Mouse (Mus musculus): ENCODE measurements around the gene Carf.
A peak's percentile ranks its signal among the peaks of the same experiment; 100 is the strongest.
"Not testable (repeated sequence)": the region's sequence is repeated elsewhere in the genome, so short reads cannot be mapped to it uniquely, and the experiment has no call there.

The Carf gene

DNA sequence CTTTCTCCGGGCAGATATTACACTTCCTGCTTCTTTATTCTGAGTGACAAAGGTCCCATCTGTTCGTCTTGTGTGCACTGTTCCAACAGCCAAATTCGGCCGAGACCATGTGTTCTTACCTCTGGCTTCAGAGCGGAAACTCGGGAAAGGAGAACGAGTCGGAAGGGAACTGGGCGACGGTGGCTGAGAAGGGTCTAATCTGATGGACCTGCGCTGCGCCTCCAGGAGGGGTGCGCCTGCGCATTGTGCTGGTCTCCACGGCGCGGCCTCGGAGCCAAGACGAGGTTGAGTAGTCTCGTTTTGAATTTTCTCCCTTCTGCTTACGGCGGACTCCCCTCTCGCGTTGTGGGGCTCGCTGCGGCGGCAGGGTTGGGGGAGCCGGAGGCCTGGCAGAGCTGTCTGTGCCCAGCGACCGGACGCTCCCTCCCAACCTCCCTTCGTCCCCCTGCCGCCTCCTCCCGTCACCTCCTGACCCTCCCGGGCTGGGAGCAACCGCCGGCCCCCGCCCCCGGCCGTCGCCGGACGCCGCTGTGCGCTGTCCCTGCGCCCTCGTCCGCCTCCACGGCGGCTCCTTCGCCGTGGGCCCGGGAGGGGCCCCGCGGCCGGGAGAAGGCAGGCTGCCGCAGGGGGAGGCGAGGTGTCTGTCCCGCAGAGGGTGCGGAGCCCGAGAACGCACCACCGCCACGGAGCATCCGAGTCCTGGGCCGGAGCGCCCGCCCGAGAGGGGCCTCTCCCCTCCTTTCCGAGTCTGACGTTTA lies at the start of gene Carf, which contains the start of gene Wdr12:
TSS of gene Carf (plus strand) at position 224 of the 758 bp plus-strand sequence.
TSS of gene Wdr12 (minus strand) at position 622 of the 758 bp plus-strand sequence.
- DNase-seq (ENCODE audit: low spot score), result peak; percentile 96

DNA sequence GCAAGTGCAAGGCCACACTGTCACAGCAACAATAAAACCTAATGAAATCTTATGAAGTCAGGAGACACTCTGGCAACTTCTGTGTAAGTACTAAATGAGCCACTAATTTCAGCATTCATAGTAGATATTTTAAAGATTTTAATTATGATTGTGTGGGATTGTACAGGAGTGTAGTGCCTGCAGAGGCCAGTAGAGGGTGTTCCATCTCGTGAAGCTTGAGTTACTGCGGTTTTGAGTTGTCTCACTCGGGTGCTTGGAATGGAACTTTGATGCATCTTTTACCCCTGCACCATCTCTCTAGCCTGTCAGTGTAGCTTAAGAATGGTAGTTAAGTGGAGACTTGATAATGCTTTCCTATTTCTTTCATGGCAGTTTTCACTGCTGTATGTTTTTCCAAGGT lies 43.4 kb upstream of the Carf start:
- DNase-seq (ENCODE audit: low spot score), result no peak

DNA sequence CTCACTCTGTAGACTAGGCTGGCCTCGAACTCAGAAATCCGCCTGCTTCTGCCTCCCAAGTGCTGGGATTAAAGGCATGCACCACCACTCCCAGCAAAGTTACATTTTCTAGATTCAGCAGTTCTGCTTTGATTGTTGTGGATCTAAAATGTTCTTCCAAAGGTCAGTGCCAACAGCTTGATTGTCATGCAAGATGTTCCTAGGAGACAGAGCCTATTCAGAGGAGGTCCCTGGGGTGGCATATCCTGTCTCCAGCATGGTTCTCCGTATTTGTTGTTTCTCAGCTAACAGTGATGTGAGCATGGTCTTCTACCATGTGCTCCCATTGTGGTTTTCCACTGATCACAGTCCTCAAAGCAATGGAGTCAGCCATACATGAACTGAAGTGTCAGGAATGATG lies 41.7 kb upstream of the Carf start:
- DNase-seq (ENCODE audit: low spot score), result no peak

DNA sequence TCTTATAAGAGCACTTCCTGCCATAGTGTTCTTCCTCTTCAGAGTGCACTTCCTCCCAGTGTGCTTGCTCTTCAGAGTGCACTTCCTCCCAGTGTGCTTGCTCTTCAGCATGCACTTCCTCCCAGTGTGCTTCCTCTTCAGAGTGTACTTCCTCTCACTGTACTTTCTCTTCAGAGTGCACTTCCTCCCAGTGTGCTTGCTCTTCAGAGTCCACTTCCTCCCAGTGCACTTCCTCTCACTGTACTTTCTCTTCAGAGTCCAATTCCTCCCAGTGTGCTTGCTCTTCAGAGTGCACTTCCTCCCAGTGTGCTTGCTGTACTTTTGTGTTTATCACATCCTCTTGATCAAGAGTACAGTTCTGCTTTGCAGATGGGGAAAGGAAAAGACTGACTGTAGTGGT lies 27.3 kb upstream of the Carf start:
- DNase-seq (ENCODE audit: low spot score), result not testable (repeated sequence)

DNA sequence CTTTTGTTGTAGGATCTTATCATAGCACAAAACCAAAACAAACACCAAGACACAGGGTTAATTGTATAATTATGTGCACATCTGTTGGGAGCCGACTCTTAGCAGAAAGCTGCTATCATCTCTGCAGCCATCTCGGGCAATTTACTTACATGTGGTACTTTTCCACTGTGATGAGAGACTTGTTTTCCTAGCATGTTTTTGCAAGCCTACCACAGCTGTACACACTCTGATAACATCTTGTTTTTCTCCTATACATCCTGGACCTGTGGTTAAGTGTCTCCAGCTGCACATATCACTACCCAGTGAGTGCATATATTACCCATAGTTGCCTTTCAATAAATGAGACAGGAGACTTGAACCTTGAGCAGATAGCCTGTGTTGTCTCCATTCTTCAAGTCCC lies 23.1 kb upstream of the Carf start:
- DNase-seq (ENCODE audit: low spot score), result no peak

DNA sequence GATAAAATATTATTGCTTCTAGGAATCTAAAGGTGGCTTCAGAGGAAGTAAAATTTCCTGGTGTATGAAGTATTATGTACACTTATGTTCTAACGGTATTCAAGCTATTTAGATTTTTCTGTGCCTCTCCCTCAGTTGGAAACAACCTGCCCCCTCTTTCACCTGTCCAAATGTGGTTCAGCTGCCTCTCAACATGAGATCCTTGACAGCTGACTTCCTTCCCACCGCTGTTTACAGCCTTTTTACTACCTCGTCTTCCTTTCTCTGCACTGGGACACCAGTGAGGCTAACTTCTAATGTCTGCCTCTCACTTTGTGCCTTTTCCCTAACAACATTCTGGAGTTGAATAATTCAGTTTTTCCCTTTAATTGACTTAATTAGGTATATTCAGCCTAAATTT lies 22.5 kb upstream of the Carf start:
- no peak for DNase-seq (ENCODE audit: low spot score)

DNA sequence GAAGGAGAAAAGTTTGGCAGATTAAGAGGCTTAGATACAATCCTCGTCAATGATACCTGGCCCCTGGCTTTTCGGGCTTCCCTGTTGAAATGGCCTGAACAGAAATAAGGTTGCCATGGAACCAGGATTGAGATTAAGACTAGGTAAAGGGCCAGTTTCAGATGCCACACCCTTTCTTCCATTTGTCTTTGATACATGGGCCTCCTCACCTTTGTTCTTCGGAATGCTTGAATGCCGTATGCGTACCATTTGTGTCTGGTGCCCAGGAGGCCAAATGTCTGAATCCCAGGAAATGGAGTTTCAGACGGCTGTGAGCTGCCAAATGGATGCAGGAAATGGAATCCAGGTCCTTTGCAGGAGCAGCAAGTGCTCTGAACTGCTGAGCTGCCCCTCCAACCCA lies 21.6 kb upstream of the Carf start:
- DNase-seq (ENCODE audit: low spot score), result no peak

DNA sequence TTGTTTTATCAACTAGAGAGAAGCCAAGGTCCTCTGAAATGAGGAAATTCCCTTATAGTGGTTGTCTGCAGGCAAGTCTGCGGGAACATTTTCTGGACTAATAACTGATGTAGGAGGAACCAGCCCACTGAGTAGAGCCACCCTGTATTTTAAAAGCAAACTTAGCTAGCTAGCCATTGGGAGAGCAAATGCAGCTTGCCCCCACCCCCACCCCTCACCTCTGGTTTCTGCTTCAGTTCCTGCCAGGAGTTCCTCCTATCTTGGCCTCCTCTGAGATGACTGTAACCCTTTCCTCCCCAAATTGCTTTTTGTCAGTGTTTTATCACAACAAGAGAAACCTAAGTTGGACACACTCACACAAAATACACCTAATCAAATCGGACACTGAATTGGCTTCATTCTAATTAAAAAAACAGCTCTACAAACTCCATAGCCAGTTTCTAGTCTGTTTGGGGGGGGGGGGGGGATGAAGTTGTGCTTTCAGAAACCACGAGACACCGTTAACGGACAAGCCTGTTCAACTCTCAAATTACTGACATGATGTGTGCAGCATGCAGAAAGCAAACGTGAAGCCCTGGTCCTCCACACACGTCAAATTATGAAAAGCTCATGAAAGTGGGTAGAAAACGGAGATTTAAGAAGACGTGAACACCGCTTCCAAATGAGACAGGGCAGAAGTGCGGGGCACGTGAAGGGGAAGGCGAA lies 1.3 kb upstream of the Carf start:
- no peak for DNase-seq (ENCODE audit: low spot score)

DNA sequence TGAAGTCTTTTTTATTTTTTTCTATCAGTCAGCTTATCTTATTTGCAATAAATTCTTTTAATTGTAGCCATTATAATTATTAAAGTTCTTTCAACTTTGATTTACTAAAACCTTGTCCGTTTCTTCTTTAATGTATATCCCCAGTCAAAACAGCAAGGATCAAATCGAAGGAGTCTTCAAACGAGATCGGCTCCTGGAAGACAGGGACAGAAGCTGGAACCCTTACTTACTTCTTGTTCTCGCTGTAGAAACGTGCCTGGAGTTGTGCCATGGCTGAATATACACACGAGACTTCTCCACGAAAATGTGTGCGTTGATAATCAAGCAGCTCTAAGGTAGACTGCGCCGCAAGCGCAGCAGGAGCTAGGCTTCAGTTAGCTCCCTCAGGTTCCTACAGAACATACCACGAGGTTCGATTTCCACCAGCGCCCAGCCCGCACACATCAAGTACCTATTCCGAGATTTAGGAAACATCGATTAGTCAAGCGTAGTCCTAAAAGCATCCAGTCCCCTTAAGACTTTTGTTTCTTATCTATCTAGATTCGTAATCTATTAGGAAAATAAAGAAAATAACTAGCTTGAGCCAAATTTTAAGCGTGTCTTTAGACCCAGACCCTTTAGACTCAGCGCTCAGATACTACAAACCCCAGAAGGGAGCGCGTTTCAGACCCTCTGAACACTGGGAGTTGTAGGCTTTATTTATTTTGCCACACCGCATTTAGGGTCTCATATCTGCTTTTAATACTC lies 597 bp upstream of the Carf start:
- DNase-seq (ENCODE audit: low spot score), result peak; percentile 60

DNA sequence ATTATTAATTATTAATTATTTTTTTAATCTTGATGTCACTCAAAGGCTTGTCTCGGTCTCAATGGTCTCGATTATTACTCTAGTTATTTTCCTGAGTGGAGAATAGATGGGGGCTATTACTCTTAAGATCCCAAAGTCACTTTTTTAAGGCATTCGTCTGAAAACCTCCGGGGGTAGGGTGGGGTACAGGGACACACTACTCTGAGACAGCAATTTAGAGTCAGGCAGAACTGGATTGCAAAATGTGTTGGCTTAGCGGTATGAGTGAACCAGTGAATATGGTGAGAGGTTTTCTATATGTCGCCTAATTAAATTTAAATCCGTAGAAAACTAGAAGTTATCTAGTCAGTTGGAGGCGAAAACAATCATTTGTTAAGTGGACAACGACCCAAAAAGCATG lies 792 bp downstream of the Carf start:
- no peak for DNase-seq (ENCODE audit: low spot score)

DNA sequence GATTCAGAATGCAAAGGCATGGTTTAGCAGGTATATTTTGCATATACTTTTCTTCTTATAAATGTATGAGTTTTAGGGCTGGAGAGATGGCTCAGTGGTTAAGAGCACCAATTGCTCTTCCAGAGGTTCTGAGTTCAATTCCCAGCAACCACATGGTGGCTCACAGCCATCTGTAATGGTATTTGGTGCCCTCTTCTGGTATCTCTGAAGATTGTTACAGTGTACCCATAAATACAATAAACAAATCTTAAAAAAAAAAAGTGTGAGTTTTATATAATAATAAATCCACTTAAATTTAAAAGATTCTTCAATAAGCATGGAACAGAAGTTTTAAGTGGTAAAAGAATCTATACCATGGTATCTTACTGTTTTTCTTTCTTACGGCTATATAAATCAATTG lies 6.5 kb downstream of the Carf start:
- no peak for DNase-seq (ENCODE audit: low spot score)

DNA sequence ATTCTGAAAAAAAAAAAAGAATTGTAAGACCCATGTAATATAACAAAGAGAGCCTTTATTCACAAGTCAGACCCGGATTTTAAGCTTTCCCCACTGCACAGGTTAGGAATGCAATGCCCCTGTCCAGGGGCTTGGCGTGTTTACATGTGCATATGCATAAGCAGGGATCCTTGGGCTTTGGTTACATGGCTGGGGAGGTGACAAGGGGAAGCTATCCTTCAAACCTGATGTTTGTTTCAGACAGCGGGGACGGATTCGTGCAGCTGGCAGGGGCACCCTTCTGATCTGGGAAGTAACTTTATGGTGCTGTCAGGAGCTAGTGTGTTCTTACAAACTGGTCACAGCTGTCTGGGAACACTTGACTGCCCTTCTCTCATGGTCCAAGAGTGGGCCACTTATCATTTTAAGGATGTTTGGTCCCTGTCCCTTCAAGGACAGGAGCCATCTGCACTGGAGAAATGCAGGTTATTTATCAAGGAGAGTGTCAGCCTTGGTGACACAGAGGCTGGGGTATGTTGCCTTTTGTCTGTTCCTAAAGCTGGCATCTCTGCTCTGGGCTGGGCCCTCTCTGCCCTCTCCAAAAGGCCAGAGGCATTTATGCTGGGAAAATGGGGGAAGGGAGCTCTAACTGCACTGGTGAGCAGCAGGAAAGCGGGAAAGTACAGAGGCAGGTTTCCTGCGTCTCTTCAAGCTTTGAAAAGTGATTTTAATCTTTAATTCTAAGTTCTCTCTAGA lies 19.8 kb downstream of the Carf start:
- DNase-seq (ENCODE audit: low spot score), result no peak

DNA sequence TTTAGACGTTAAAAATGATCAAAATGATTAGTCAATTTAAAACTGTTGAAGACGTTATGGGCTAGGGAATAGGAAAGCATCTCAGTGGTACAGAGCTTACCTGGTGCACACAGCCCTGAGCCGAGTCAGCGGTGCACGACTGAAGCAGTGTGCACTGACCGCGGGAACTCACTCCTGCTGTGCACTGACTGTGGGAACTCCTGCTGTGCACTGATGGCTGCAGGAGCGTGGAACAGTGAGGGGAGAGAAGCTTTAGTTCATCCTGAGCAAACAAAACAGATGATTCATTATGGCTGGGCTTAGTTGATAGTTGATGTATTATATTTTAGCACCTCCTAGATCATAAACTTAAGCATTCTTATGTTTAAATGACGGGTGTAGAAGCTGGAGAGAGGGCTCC lies 39.3 kb downstream of the Carf start:
- DNase-seq (ENCODE audit: low spot score), result no peak

DNA sequence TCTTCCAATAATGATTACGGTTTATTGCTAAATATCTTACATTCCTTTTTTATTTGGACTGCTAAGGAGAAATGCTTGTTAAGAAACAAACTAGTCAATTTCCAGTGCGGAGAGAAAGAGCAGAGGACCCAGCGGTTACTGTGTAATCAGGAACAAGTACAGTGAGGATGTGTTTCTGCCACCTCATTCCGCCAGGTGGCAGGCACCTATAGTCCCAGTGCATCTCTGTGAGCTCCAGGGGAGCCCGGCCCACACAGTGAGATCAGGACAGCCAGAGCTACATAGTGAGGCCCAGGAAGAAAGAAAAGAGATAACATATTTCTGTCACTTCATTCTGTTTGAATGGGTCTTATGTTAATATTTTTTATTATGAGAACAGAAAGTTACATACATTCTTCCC lies 54.7 kb downstream of the Carf start:
- DNase-seq (ENCODE audit: low spot score), result no peak

DNA sequence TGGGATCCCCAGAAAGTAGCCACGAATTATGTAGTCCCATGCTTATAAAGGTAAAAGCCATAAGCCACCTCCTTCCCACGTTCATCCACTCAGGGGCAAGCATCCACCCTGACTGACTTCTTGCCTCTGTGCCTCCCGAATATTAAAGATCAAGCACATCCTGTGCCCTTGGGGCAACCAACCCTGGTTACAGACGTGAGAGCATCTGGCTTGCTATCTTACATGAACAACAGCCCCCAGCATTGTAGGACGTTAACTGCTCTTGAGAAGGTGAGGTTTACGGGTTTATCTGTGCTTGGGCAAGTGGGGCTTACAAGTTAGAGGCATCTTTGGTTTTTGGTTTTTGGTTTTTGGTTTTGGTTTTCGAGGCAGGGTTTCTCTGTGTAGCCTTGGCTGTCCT lies 58.6 kb downstream of the Carf start:
- no peak for DNase-seq (ENCODE audit: low spot score)

DNA sequence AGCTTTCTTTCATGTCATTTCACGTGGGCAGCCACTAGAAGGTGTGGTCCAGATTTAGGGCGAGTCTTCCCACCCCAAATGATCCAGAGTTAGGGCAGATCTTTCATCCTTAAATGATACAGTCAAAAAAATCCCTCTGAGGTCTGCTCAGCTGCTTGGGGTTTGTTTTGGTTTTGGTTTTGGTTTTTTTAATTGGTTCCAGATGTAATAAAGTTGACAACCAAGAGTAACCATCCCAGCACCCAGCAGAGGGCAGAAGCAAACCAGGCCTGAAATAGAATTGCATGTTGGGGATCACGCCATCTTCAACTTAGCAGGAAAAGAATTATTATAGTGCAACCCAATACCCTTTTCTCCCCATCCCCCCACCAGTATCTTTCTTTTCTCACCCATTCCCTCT lies 60.4 kb downstream of the Carf start:
- peak; percentile 47 for DNase-seq (ENCODE audit: low spot score)

DNA sequence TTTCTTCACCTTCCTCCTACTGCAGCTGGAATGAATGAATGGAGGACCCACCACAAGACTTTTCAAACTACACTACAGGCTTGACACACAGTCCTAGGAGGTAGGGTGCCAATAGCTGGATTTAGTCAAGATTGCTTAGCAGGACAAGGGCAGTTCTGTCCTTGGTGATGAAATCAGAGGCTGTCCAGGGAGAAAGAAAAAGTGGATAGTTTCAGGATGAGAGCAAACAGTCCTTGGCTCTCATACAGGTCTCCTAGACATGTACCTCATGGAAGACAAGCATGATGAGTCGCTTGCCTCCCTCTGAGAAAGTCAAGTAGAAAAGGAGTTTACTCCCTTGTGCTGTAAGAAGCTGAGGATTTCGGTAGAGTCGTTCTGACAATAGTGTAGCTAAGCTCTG lies 65.6 kb downstream of the Carf start:
- no peak for DNase-seq (ENCODE audit: low spot score)

DNA sequence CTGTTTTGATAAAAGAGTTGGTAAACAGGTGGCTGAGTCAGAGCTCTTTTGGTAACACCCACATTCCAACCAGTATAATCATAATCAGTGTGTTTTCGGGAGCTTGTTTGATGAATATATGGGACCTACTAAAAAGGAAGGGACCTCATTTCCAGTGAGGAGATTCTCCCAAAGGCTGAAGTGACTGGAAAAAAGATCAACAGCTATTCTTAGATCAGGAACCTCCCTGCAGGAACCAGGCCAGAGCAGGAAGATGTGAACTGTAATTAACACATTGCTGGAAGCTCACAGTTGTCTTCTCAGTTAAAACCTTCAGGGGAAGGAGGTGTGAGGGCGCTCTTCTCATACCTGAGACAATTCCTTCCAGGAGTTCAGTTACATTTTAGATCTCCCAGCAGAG lies 71.6 kb downstream of the Carf start:
- DNase-seq (ENCODE audit: low spot score), result no peak

DNA sequence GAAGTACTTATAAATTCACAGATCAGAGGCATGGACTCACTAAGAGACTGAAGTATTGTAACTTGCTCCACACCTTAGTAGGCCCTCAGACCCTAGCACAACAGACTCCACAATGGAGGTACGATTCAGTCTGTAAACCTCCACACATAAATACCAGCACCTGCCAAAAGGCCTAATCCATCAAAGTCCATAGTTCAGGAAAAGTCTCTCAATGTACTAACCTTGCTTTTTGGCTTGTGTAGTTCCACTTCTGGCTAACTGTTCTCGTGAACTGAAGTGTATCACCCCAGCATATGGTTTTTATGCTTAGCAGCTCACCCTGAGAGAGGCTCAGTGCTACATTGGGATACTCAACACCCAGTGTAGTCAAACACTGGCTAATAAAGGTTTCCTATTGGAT lies 72.2 kb downstream of the Carf start:
- no peak for DNase-seq (ENCODE audit: low spot score)

DNA sequence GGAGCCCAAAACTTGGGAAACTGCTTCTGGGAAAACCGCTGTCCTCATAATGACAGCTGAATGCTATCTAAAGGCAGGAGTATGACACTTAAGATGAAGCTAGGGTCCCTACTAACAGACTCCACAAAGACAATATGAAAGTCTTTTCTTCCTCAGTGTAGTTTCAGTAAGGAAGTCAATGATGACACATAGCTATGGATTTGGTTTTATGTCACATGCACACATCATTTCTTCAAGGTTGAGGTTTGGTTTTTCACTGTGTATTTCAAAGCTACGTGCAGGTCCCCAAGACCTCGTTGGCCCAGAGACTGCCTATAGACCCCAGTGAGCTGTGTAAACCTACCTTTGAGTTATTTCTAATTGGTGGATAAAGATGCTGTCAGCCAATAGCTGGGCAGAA lies 75.1 kb downstream of the Carf start:
- DNase-seq (ENCODE audit: low spot score), result no peak

DNA sequence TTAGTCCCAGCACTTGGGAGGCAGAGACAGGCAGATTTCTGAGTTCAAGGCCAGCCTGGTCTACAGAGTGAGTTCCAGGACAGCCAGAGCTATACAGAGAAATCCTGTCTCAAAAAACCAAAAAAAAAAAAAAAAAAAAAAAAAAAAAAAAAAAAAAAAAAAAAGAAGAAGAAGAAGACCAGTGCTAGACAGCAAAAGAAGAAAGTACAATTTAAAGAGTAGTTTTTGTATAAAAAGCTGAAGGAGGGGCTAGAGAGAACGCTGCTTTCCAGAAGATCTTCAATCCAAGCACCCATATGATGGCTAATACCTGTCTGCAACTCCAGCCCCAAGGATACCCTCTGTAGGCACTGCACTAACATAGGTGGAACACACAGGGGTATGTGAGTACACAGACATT lies 79.8 kb downstream of the Carf start:
- not testable (repeated sequence) for DNase-seq (ENCODE audit: low spot score)

DNA sequence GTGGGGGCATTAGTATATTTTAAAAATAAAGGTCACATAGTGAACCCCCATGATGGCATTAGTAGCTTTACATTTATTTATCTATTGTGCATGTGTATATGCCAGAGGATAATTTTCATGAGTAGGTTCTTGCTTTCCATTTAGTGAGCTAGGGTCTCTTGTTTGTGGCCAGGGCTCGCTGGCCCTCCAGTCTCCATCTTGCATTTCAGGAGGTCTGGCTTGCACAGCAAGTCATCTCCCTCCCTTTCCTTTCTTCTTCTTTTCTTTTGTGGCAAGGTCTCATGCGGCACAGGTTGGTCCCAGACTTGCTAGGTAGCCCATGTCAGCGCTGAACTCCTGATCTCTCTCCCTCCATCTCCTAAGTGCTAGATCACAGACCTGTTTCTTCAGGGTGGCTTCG lies 81.3 kb downstream of the Carf start:
- DNase-seq (ENCODE audit: low spot score), result no peak
